Mouse (Mus musculus): ENCODE data around the gene Atp5s.

- TF ChIP-seq POLR2A (IDR thresholded peaks at IDR 0.05; ENCODE audit: borderline replicate concordance, extremely low read depth, low read depth, low read length) (no peak), CTCF (IDR thresholded peaks at IDR 0.05; ENCODE audit: insufficient read depth, low read length) (no peak)
These were observed 7.5 kb downstream of the Atp5s start for GRCm38 (mm10) chr12:69732221-69732620.

Measured in lung, adult 2 months (tissue).